Mouse (Mus musculus): Measurements from ENCODE around the gene Pex14. TPM values are rescaled to one million over a fixed set of nuclear protein-coding genes. Genes with fewer than 3 reads are reported as not detected.

Gene Pex14
- polyA plus RNA-seq, 1 experiment from 2014 or later: 29.0 TPM

GRCm38 (mm10) chr4:149058298-149058697, 41.4 kb downstream of the Pex14 start:
- no peak overlapping the region for H3K27ac ChIP-seq (replicated peaks; ENCODE audit: low read depth, low read length)
- H3K27me3 ChIP-seq (ENCODE audit: control insufficient read depth, insufficient read depth, low read length): no peaks in the 10 kb centered on the region
- H3K4me1 ChIP-seq (ENCODE audit: control insufficient read depth, insufficient read depth, low read length): peaks cover 5% of the 10 kb centered on the region; the same call in 1 of the 2 replicates
- no peak overlapping the region for H3K4me3 ChIP-seq (ENCODE audit: low read depth, low read length)
- 52% methylated on average over 7 of the region's 7 CpGs for WGBS
- H3K9me3 ChIP-seq (replicated peaks; ENCODE audit: control insufficient read depth, low read length): no peaks in the 10 kb centered on the region
- DNase-seq (ENCODE audit: low spot score): no peak
- ATAC-seq (replicated peaks; ENCODE audit: insufficient number of reproducible peaks, low FRiP score, low TSS enrichment, low read depth): no peak
- H3K9ac ChIP-seq (replicated peaks; ENCODE audit: low read length): no peak overlapping the region
- no peaks in the 10 kb centered on the region for H3K36me3 ChIP-seq (replicated peaks; ENCODE audit: control insufficient read depth, insufficient read depth, low read depth, low read length)
- no peak overlapping the region for H3K4me2 ChIP-seq (ENCODE audit: low read depth, low read length)

GRCm38 (mm10) chr4:149057470-149057869, 42.2 kb downstream of the Pex14 start:
- Histone ChIP-seq H3K4me2 (ENCODE audit: low read depth, low read length) (no peak overlapping the region; the same call in 1 of the 2 replicates), H3K27ac (replicated peaks; ENCODE audit: low read depth, low read length) (no peak overlapping the region), H3K9ac (replicated peaks; ENCODE audit: low read length) (0 out of 2 replicates have a peak overlapping the region, but pooled peaks have one; percentile 19), H3K9me3 (replicated peaks; ENCODE audit: control insufficient read depth, low read length) (no peaks in the 10 kb centered on the region), H3K36me3 (replicated peaks; ENCODE audit: control insufficient read depth, insufficient read depth, low read depth, low read length) (no peaks in the 10 kb centered on the region), H3K4me3 (ENCODE audit: low read depth, low read length) (no peak overlapping the region), H3K4me1 (ENCODE audit: control insufficient read depth, insufficient read depth, low read length) (peaks cover 5% of the 10 kb centered on the region; the same call in 1 of the 2 replicates), H3K27me3 (ENCODE audit: control insufficient read depth, insufficient read depth, low read length) (no peaks in the 10 kb centered on the region)
- 45% methylated on average over 14 of the region's 14 CpGs for WGBS
- DNase-seq (ENCODE audit: low spot score) (no peak), ATAC-seq (replicated peaks; ENCODE audit: insufficient number of reproducible peaks, low FRiP score, low TSS enrichment, low read depth) (no peak)

GRCm38 (mm10) chr4:149056957-149057356, 42.7 kb downstream of the Pex14 start:
- H3K4me1 ChIP-seq (ENCODE audit: control insufficient read depth, insufficient read depth, low read length): peaks cover 5% of the 10 kb centered on the region; the same call in 1 of the 2 replicates
- no peak overlapping the region for H3K4me2 ChIP-seq (ENCODE audit: low read depth, low read length)
- no peaks in the 10 kb centered on the region for H3K9me3 ChIP-seq (replicated peaks; ENCODE audit: control insufficient read depth, low read length)
- WGBS: 75% methylated on average over 16 of the region's 16 CpGs
- no peak for DNase-seq (ENCODE audit: low spot score)
- 0 out of 2 replicates have a peak overlapping the region, but pooled peaks have one; percentile 19 for H3K9ac ChIP-seq (replicated peaks; ENCODE audit: low read length)
- no peak for ATAC-seq (replicated peaks; ENCODE audit: insufficient number of reproducible peaks, low FRiP score, low TSS enrichment, low read depth)
- no peaks in the 10 kb centered on the region for H3K36me3 ChIP-seq (replicated peaks; ENCODE audit: control insufficient read depth, insufficient read depth, low read depth, low read length)
- no peak overlapping the region for H3K27ac ChIP-seq (replicated peaks; ENCODE audit: low read depth, low read length)
- no peaks in the 10 kb centered on the region for H3K27me3 ChIP-seq (ENCODE audit: control insufficient read depth, insufficient read depth, low read length)
- no peak overlapping the region for H3K4me3 ChIP-seq (ENCODE audit: low read depth, low read length)

- Histone ChIP-seq H3K27me3 (ENCODE audit: control insufficient read depth, insufficient read depth, low read length) (no peaks in the 10 kb centered on the region), H3K9me3 (replicated peaks; ENCODE audit: control insufficient read depth, low read length) (no peaks in the 10 kb centered on the region), H3K4me1 (ENCODE audit: control insufficient read depth, insufficient read depth, low read length) (peaks cover 5% of the 10 kb centered on the region; the same call in 1 of the 2 replicates), H3K4me3 (ENCODE audit: low read depth, low read length) (no peak overlapping the region), H3K36me3 (replicated peaks; ENCODE audit: control insufficient read depth, insufficient read depth, low read depth, low read length) (no peaks in the 10 kb centered on the region), H3K27ac (replicated peaks; ENCODE audit: low read depth, low read length) (no peak overlapping the region), H3K9ac (replicated peaks; ENCODE audit: low read length) (no peak overlapping the region), H3K4me2 (ENCODE audit: low read depth, low read length) (no peak overlapping the region)
- 59% methylated on average over 6 of the region's 6 CpGs for WGBS
- DNase-seq (ENCODE audit: low spot score): no peak
- ATAC-seq (replicated peaks; ENCODE audit: insufficient number of reproducible peaks, low FRiP score, low TSS enrichment, low read depth): no peak
These were observed 43.8 kb downstream of the Pex14 start for GRCm38 (mm10) chr4:149055847-149056246.

GRCm38 (mm10) chr4:149049351-149050159, 50.1 kb downstream of the Pex14 start:
- peak overlapping the region; percentile 32; the same call in 1 of the 2 replicates for H3K27ac ChIP-seq (replicated peaks; ENCODE audit: low read depth, low read length)
- H3K9me3 ChIP-seq (replicated peaks; ENCODE audit: control insufficient read depth, low read length): no peaks in the 10 kb centered on the region
- no peaks in the 10 kb centered on the region for H3K27me3 ChIP-seq (ENCODE audit: control insufficient read depth, insufficient read depth, low read length)
- no peaks in the 10 kb centered on the region for H3K36me3 ChIP-seq (replicated peaks; ENCODE audit: control insufficient read depth, insufficient read depth, low read depth, low read length)
- H3K9ac ChIP-seq (replicated peaks; ENCODE audit: low read length): no peak overlapping the region; the same call in 1 of the 2 replicates
- H3K4me1 ChIP-seq (ENCODE audit: control insufficient read depth, insufficient read depth, low read length): peaks cover 8% of the 10 kb centered on the region
- peak; percentile 61 for DNase-seq (ENCODE audit: low spot score)
- ATAC-seq (replicated peaks; ENCODE audit: insufficient number of reproducible peaks, low FRiP score, low TSS enrichment, low read depth): peak; percentile 25; the same call in 1 of the 2 replicates
- H3K4me3 ChIP-seq (ENCODE audit: low read depth, low read length): no peak overlapping the region
- H3K4me2 ChIP-seq (ENCODE audit: low read depth, low read length): 0 out of 2 replicates have a peak overlapping the region, but pooled peaks have one; percentile 1
- WGBS: 6% methylated on average over 16 of the region's 16 CpGs

- Histone ChIP-seq H3K9me3 (replicated peaks; ENCODE audit: control insufficient read depth, low read length) (no peaks in the 10 kb centered on the region), H3K9ac (replicated peaks; ENCODE audit: low read length) (no peak overlapping the region), H3K36me3 (replicated peaks; ENCODE audit: control insufficient read depth, insufficient read depth, low read depth, low read length) (no peaks in the 10 kb centered on the region), H3K4me1 (ENCODE audit: control insufficient read depth, insufficient read depth, low read length) (peaks cover 8% of the 10 kb centered on the region), H3K4me2 (ENCODE audit: low read depth, low read length) (no peak overlapping the region), H3K27ac (replicated peaks; ENCODE audit: low read depth, low read length) (0 out of 2 replicates have a peak overlapping the region, but pooled peaks have one; percentile 32), H3K4me3 (ENCODE audit: low read depth, low read length) (no peak overlapping the region), H3K27me3 (ENCODE audit: control insufficient read depth, insufficient read depth, low read length) (no peaks in the 10 kb centered on the region)
- DNase-seq (ENCODE audit: low spot score) (peak; percentile 53), ATAC-seq (replicated peaks; ENCODE audit: insufficient number of reproducible peaks, low FRiP score, low TSS enrichment, low read depth) (no peak)
- 17% methylated on average over 10 of the region's 10 CpGs for WGBS
These were observed 50.9 kb downstream of the Pex14 start for GRCm38 (mm10) chr4:149048625-149049228.

GRCm38 (mm10) chr4:149047360-149047759, 52.3 kb downstream of the Pex14 start:
- no peak overlapping the region for H3K4me3 ChIP-seq (ENCODE audit: low read depth, low read length)
- no peaks in the 10 kb centered on the region for H3K36me3 ChIP-seq (replicated peaks; ENCODE audit: control insufficient read depth, insufficient read depth, low read depth, low read length)
- DNase-seq (ENCODE audit: low spot score) (peak; percentile 67), ATAC-seq (replicated peaks; ENCODE audit: insufficient number of reproducible peaks, low FRiP score, low TSS enrichment, low read depth) (no peak)
- WGBS: 9% methylated on average over 10 of the region's 10 CpGs
- H3K4me2 ChIP-seq (ENCODE audit: low read depth, low read length): no peak overlapping the region
- H3K9me3 ChIP-seq (replicated peaks; ENCODE audit: control insufficient read depth, low read length): no peaks in the 10 kb centered on the region
- peaks cover 8% of the 10 kb centered on the region for H3K4me1 ChIP-seq (ENCODE audit: control insufficient read depth, insufficient read depth, low read length)
- H3K27ac ChIP-seq (replicated peaks; ENCODE audit: low read depth, low read length): no peak overlapping the region
- no peaks in the 10 kb centered on the region for H3K27me3 ChIP-seq (ENCODE audit: control insufficient read depth, insufficient read depth, low read length)
- no peak overlapping the region for H3K9ac ChIP-seq (replicated peaks; ENCODE audit: low read length)

- no peak for DNase-seq (ENCODE audit: low spot score)
- H3K4me1 ChIP-seq (ENCODE audit: control insufficient read depth, insufficient read depth, low read length): peaks cover 8% of the 10 kb centered on the region
- no peak overlapping the region for H3K27ac ChIP-seq (replicated peaks; ENCODE audit: low read depth, low read length)
- no peak overlapping the region for H3K9ac ChIP-seq (replicated peaks; ENCODE audit: low read length)
- 52% methylated on average over 5 of the region's 5 CpGs for WGBS
- no peak for ATAC-seq (replicated peaks; ENCODE audit: insufficient number of reproducible peaks, low FRiP score, low TSS enrichment, low read depth)
- no peaks in the 10 kb centered on the region for H3K9me3 ChIP-seq (replicated peaks; ENCODE audit: control insufficient read depth, low read length)
- no peak overlapping the region for H3K4me3 ChIP-seq (ENCODE audit: low read depth, low read length)
- H3K36me3 ChIP-seq (replicated peaks; ENCODE audit: control insufficient read depth, insufficient read depth, low read depth, low read length): no peaks in the 10 kb centered on the region
- H3K4me2 ChIP-seq (ENCODE audit: low read depth, low read length): no peak overlapping the region
- H3K27me3 ChIP-seq (ENCODE audit: control insufficient read depth, insufficient read depth, low read length): no peaks in the 10 kb centered on the region
These were observed 53.8 kb downstream of the Pex14 start for GRCm38 (mm10) chr4:149045885-149046284.
